Comparison of ENCODE assay signal across 12 mouse cellular contexts in genomic region chr1:119838241-119838640, GRCm38 (mm10). TPM values are rescaled to one million over a fixed set of nuclear protein-coding genes. Genes with fewer than 3 reads are reported as not detected.
DNase-seq lines count a peak whose midpoint lies in the region; ATAC-seq lines count a peak whose summit lies in the region.
"Had no signal": no experiment of that assay in that cellular context is flagged by ENCODE, and none has a peak within 500 bp of the region (broad histone marks: within the 10 kb centered on the region; RNA-seq: fewer than 3 reads in every experiment).

No protein-coding gene starts in this region.

- peaks cover 15% of the 10 kb centered on the region for H3K4me1 ChIP-seq in heart, embryonic 13.5 days
- peaks cover 14% of the 10 kb centered on the region for H3K4me1 ChIP-seq in limb, embryonic 10.5 days

- peak overlapping the region; percentile 77; the same call in 1 of the 2 replicates for H3K4me2 ChIP-seq in heart, embryonic 13.5 days

- H3K9me3 ChIP-seq in heart, embryonic 13.5 days = no peaks in the 10 kb centered on the region
- no peaks in the 10 kb centered on the region for H3K9me3 ChIP-seq in limb, embryonic 10.5 days (replicated peaks)

- no peak for ATAC-seq in heart, embryonic 13.5 days (ENCODE audit: extremely low read depth, insufficient number of reproducible peaks, low FRiP score, low TSS enrichment)

- no peak overlapping the region for H3K9ac ChIP-seq in heart, embryonic 13.5 days

- no peak overlapping the region for H3K4me3 ChIP-seq in heart, embryonic 13.5 days
- peak overlapping the region; percentile 94; the same call in 1 of the 2 replicates for H3K4me3 ChIP-seq in limb, embryonic 10.5 days

- no peak overlapping the region for H3K27ac ChIP-seq in heart, embryonic 13.5 days (replicated peaks)
- H3K27ac ChIP-seq in limb, embryonic 10.5 days = no peak overlapping the region

- DNase-seq in heart, adult 11 months = no peak
- peak; percentile 18 for DNase-seq in thymus, postnatal 14 days
- no peak for DNase-seq in thymus, adult 18-20 months
- DNase-seq in limb, embryonic 10.5 days (ENCODE audit: low spot score) = no peak
- DNase-seq in gastrocnemius, postnatal 25 days = no peak
- DNase-seq in layer of hippocampus, postnatal 10 days (ENCODE audit: low spot score in 2 of 2) = no peak
- no peak for DNase-seq in urinary bladder, postnatal 14 days (ENCODE audit: low spot score)
- DNase-seq: kidney, postnatal 14 days; lung, postnatal 14 days; retina, postnatal 1 day; thymus, postnatal 4 days had no signal

- WGBS in heart, embryonic 13.5 days = 40% methylated on average over 3 of the region's 3 CpGs
- 49% methylated on average over 3 of the region's 3 CpGs for WGBS in limb, embryonic 10.5 days

- H3K27me3 ChIP-seq in heart, embryonic 13.5 days (replicated peaks) = no peaks in the 10 kb centered on the region
- no peaks in the 10 kb centered on the region for H3K27me3 ChIP-seq in limb, embryonic 10.5 days (ENCODE audit: low read depth, poor library complexity, severe bottlenecking)

- H3K36me3 ChIP-seq in heart, embryonic 13.5 days = no peaks in the 10 kb centered on the region
- no peaks in the 10 kb centered on the region for H3K36me3 ChIP-seq in limb, embryonic 10.5 days

RNA-seq across cellular contexts. Expression of gene Ptpn4, which starts 0.8 kb away (rescaled TPM):
- polyA plus RNA-seq in heart, embryonic 13.5 days (2015; fragmentation: Nextera tagmentation; extraction: Ambion mirVana) = 2.8 and 3.7 TPM in 2 replicates
- polyA plus RNA-seq in limb, embryonic 10.5 days (2016; fragmentation: Nextera tagmentation; extraction: Ambion mirVana) = 3.2 and 6.5 TPM in 2 replicates
- 10 to 100 TPM; 21.2 to 42.4 TPM for total RNA-seq in gastrocnemius, postnatal 25 days (2021)
- 10 to 100 TPM; 43.8 to 43.9 TPM for total RNA-seq in layer of hippocampus, postnatal 10 days (2021)
